Mouse (Mus musculus): ENCODE data around the gene Sez6l. TPM values are rescaled to one million over a fixed set of nuclear protein-coding genes. Genes with fewer than 3 reads are reported as not detected.

The Sez6l gene
- polyA plus RNA-seq, 1 experiment from 2014 or later = 16.4 TPM

DNA sequence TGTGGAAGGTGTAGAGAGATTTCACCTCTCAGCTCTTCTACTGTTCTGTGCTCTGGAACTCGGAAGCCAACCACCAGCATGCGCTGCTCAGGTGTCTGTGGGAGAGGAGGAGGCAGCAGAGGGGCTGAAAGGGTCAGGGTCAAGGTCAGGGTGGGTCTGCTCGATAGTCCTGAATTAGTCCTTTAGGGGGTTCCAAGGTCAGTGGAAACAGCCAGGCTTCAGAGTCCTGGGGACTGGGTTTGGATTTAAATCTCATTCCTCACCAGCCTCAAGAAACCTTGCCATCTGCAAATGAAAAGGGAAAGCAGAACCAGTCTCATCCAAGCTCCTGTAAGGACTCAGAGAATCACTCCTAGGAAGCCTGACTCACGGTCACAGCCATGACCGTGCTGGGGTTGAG lies 67.1 kb downstream of the Sez6l start:
- no peak overlapping the region for H3K4me2 ChIP-seq (replicated peaks)
- H3K4me1 ChIP-seq = peaks cover 21% of the 10 kb centered on the region
- H3K27me3 ChIP-seq = 0 out of 2 replicates have a peak, but pooled peaks cover 4% of the 10 kb centered on the region
- H3K9ac ChIP-seq (replicated peaks) = no peak overlapping the region
- 75% methylated on average over 5 of the region's 5 CpGs for WGBS
- no peak overlapping the region for H3K27ac ChIP-seq (replicated peaks)
- no peaks in the 10 kb centered on the region for H3K36me3 ChIP-seq
- H3K9me3 ChIP-seq = peaks cover 4% of the 10 kb centered on the region; the same call in 1 of the 2 replicates
- no peak overlapping the region for H3K4me3 ChIP-seq
- no peak for ATAC-seq (ENCODE audit: low FRiP score, low read depth)

GRCm38 (mm10) chr5:112505595-112505994 lies 71.4 kb downstream of the Sez6l start:
- peaks cover 29% of the 10 kb centered on the region for H3K4me1 ChIP-seq
- 11% methylated on average over 4 of the region's 4 CpGs for WGBS
- H3K36me3 ChIP-seq = no peaks in the 10 kb centered on the region
- no peak overlapping the region for H3K4me3 ChIP-seq
- 0 out of 2 replicates have a peak, but pooled peaks cover 4% of the 10 kb centered on the region for H3K27me3 ChIP-seq
- H3K9ac ChIP-seq (replicated peaks) = no peak overlapping the region
- peak overlapping the region; percentile 65 for H3K27ac ChIP-seq (replicated peaks)
- peaks cover 4% of the 10 kb centered on the region; the same call in 1 of the 2 replicates for H3K9me3 ChIP-seq
- ATAC-seq (ENCODE audit: low FRiP score, low read depth) = 0 out of 2 replicates have a peak, but pooled peaks have one; percentile 69
- 0 out of 2 replicates have a peak overlapping the region, but pooled peaks have one; percentile 15 for H3K4me2 ChIP-seq (replicated peaks)

DNA sequence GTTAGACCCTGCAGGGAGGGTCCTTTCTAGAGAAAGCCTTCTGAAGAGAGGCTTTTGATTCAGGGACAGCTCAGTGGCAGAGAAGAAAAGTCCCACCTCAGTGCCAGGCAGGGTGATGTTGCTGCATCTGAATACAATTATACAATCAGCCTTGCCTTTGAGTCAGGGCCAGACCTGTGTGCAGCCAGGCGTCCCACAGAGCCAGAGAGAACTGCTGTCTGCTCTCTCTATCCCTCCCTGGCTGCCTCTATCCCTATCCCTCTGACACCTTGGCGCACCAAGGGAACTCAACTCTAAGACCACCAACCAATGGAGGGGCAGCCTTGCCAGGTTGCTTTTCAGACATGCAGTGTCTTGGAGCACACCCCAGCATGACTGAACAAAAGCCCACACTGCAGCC lies 75.6 kb downstream of the Sez6l start:
- 0 out of 2 replicates have a peak, but pooled peaks cover 7% of the 10 kb centered on the region for H3K27me3 ChIP-seq
- 48% methylated on average over 2 of the region's 2 CpGs for WGBS
- peak overlapping the region; percentile 67 for H3K27ac ChIP-seq (replicated peaks)
- H3K4me3 ChIP-seq = no peak overlapping the region
- H3K9me3 ChIP-seq = peaks cover 4% of the 10 kb centered on the region; the same call in 1 of the 2 replicates
- H3K4me1 ChIP-seq = peaks cover 42% of the 10 kb centered on the region
- H3K36me3 ChIP-seq = no peaks in the 10 kb centered on the region
- H3K9ac ChIP-seq (replicated peaks) = no peak overlapping the region
- no peak overlapping the region for H3K4me2 ChIP-seq (replicated peaks)
- no peak for ATAC-seq (ENCODE audit: low FRiP score, low read depth)

- Histone ChIP-seq H3K9ac (replicated peaks) (no peak overlapping the region; the same call in 1 of the 2 replicates), H3K27me3 (peaks cover 11% of the 10 kb centered on the region; the same call in 1 of the 2 replicates), H3K36me3 (no peaks in the 10 kb centered on the region), H3K4me2 (replicated peaks) (no peak overlapping the region), H3K4me1 (peaks cover 32% of the 10 kb centered on the region), H3K4me3 (no peak overlapping the region), H3K27ac (replicated peaks) (peak overlapping the region; percentile 67), H3K9me3 (no peaks in the 10 kb centered on the region)
- peak; percentile 56 for ATAC-seq (ENCODE audit: low FRiP score, low read depth)
- WGBS = 48% methylated on average over 8 of the region's 8 CpGs
These were observed 76.9 kb downstream of the Sez6l start for GRCm38 (mm10) chr5:112499918-112500682.

DNA sequence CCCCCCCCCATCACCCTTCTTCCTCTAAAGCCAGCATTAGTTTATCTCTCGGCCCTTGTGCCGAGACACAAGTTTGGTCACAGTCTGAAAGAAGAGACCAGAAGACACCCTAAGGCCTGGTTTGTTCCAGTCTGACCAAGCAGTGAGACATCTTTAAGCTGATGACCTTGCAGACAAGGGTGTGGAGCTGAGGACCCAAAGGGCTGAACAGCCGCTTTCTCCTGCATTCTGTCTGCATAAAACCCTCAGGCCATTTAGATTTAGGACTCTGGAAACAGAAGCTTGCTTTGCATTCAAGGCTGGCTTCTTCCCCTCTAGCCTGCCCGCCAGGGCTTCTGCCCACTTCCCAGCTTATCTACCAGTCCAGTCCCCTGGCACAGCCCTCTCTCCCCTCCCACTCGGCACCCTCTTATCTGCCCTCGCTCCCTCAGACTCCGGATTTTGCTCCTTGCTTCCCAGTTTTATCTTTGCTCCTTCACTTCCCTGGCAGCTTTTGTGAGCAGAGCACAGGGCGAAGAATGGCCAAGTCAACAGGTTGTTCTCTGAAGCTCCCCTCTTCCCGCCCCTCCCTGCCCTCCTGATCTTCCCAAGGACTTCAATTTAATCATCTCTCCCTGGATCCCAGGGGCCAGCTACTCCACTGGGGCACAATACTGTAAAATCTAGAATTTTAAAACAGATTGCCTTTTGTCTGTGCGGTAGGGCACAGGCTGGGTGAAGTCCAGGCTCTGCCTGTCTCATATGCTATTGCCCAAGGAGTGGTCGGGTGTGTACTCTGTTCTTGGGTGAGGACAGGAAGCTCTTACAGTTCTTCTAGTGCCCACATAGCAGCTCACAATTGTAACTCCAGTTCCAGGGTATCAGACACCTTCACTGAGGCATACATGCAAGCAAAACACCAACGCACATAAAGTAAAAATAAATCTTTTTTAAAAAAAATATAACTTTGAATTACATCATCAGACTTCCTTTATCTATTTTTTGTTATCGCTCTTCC lies 77.8 kb downstream of the Sez6l start:
- H3K27me3 ChIP-seq = peaks cover 13% of the 10 kb centered on the region; the same call in 1 of the 2 replicates
- H3K36me3 ChIP-seq = no peaks in the 10 kb centered on the region
- 74% methylated on average over 13 of the region's 13 CpGs for WGBS
- peaks cover 32% of the 10 kb centered on the region for H3K4me1 ChIP-seq
- H3K9ac ChIP-seq (replicated peaks) = 0 out of 2 replicates have a peak overlapping the region, but pooled peaks have one; percentile 4
- H3K27ac ChIP-seq (replicated peaks) = 0 out of 2 replicates have a peak overlapping the region, but pooled peaks have one; percentile 67
- H3K4me3 ChIP-seq = no peak overlapping the region
- no peak for ATAC-seq (ENCODE audit: low FRiP score, low read depth)
- no peak overlapping the region for H3K4me2 ChIP-seq (replicated peaks)
- H3K9me3 ChIP-seq = no peaks in the 10 kb centered on the region

DNA sequence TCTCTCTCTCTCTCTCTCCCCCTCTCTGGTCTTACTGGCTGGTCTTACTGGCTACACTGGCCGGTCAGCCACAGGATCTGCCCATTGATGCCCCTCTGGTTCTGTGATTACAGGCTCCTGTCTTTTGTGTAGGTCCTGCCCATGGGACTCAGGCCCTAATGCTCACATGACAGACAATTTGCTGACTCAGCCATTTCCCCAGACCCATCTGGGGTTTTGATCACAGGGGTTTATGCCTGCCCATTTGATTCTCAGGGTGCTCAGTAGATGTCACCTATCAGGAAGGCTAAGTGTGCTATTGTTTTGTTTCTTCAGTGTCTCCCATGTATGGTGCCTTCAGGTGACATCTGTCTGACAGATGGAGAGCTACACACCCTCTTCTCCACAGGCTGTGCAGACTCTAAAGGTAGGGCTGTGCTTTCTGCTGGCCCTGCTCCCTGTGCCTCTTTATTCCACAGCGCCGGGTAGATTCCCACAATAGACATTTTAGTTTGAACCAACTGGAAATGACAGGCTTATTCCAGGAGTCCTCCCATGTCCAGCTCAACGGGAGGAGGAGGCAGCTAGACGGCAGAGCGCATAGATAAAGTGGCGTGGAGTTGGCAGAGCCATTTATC lies 80.1 kb downstream of the Sez6l start:
- no peak for ATAC-seq (ENCODE audit: low FRiP score, low read depth)
- no peaks in the 10 kb centered on the region for H3K36me3 ChIP-seq
- H3K4me2 ChIP-seq (replicated peaks) = no peak overlapping the region
- H3K9me3 ChIP-seq = no peaks in the 10 kb centered on the region
- WGBS = 71% methylated on average over 7 of the region's 7 CpGs
- H3K9ac ChIP-seq (replicated peaks) = 0 out of 2 replicates have a peak overlapping the region, but pooled peaks have one; percentile 2
- H3K27ac ChIP-seq (replicated peaks) = 0 out of 2 replicates have a peak overlapping the region, but pooled peaks have one; percentile 26
- no peak overlapping the region for H3K4me3 ChIP-seq
- peaks cover 35% of the 10 kb centered on the region for H3K4me1 ChIP-seq
- peaks cover 13% of the 10 kb centered on the region; the same call in 1 of the 2 replicates for H3K27me3 ChIP-seq

GRCm38 (mm10) chr5:112493492-112493891 lies 83.5 kb downstream of the Sez6l start:
- Histone ChIP-seq H3K4me3 (no peak overlapping the region), H3K27ac (replicated peaks) (no peak overlapping the region), H3K36me3 (no peaks in the 10 kb centered on the region), H3K27me3 (peaks cover 9% of the 10 kb centered on the region; the same call in 1 of the 2 replicates), H3K9ac (replicated peaks) (no peak overlapping the region), H3K4me2 (replicated peaks) (peak overlapping the region; percentile 17; the same call in 1 of the 2 replicates), H3K9me3 (no peaks in the 10 kb centered on the region), H3K4me1 (peaks cover 8% of the 10 kb centered on the region)
- 39% methylated on average over 11 of the region's 11 CpGs for WGBS
- peak; percentile 49 for ATAC-seq (ENCODE audit: low FRiP score, low read depth)

GRCm38 (mm10) chr5:112491489-112491888 lies 85.5 kb downstream of the Sez6l start:
- Histone ChIP-seq H3K27ac (replicated peaks) (no peak overlapping the region), H3K27me3 (peaks cover 21% of the 10 kb centered on the region), H3K9me3 (no peaks in the 10 kb centered on the region), H3K4me2 (replicated peaks) (no peak overlapping the region), H3K36me3 (no peaks in the 10 kb centered on the region), H3K9ac (replicated peaks) (no peak overlapping the region), H3K4me1 (peaks cover 12% of the 10 kb centered on the region), H3K4me3 (no peak overlapping the region)
- ATAC-seq (ENCODE audit: low FRiP score, low read depth) = no peak
- 58% methylated on average over 11 of the region's 11 CpGs for WGBS

DNA sequence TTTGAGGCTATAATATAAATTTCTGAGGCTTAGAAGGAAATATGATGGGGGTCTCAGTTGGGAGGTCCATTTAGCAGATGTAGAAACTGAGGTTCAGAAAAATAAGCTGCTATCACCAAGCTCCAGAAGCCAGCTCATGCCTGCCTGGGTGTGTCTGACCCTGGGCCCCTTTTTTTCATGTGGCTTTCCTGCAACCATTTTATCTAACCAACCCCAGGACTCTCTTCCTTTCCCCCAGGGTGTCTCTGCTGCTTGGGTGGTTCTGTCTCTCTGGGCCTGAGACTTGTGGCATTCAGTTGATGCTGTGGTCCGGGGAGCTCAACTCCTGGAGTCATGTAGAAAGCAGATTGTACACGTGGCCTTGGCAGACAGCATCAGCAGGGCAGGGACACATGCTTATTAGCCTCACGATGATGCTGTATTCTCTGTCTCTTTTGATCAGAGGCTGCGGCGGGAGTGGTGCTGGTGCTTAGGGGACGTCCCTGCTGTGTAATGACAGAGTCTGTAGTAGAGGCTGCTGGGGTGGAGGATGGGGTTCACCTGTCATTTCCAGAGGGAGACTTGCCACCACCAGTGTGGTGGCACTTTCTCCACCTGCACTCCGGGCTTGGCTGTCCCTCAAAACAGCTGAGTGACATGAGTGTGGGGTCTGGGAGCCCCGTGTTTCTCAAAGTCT lies 88.7 kb downstream of the Sez6l start:
- Histone ChIP-seq H3K27me3 (peaks cover 33% of the 10 kb centered on the region), H3K36me3 (no peaks in the 10 kb centered on the region), H3K27ac (replicated peaks) (no peak overlapping the region), H3K9ac (replicated peaks) (no peak overlapping the region), H3K9me3 (no peaks in the 10 kb centered on the region), H3K4me2 (replicated peaks) (no peak overlapping the region), H3K4me1 (peaks cover 26% of the 10 kb centered on the region), H3K4me3 (no peak overlapping the region)
- ATAC-seq (ENCODE audit: low FRiP score, low read depth) = no peak
- 61% methylated on average over 8 of the region's 8 CpGs for WGBS

DNA sequence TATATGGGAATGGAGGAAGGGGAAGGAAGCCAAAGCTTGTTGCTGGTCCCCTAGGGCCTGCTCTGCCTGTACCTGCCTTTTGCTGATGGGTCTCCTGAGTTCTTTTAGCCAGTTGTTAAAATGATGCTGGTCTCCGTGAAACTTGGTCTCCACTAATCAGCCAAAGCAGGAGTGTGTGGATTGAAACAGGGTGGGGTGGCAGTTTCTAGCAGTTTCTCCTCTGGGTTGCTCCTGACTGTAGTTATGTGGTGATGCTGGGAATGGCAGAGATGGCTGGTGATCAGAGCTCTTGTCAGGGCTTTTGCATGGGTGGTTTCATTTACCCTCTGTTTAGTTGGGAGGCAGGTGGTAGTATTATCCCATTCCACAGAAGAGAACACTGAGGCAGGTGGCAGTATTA lies 89.5 kb downstream of the Sez6l start:
- H3K9ac ChIP-seq (replicated peaks) = no peak overlapping the region
- 89% methylated on average over 1 of the region's 1 CpGs for WGBS
- no peaks in the 10 kb centered on the region for H3K9me3 ChIP-seq
- ATAC-seq (ENCODE audit: low FRiP score, low read depth) = no peak
- no peaks in the 10 kb centered on the region for H3K36me3 ChIP-seq
- H3K27ac ChIP-seq (replicated peaks) = no peak overlapping the region
- peaks cover 28% of the 10 kb centered on the region for H3K4me1 ChIP-seq
- H3K4me2 ChIP-seq (replicated peaks) = no peak overlapping the region
- no peak overlapping the region for H3K4me3 ChIP-seq
- peaks cover 41% of the 10 kb centered on the region for H3K27me3 ChIP-seq

DNA sequence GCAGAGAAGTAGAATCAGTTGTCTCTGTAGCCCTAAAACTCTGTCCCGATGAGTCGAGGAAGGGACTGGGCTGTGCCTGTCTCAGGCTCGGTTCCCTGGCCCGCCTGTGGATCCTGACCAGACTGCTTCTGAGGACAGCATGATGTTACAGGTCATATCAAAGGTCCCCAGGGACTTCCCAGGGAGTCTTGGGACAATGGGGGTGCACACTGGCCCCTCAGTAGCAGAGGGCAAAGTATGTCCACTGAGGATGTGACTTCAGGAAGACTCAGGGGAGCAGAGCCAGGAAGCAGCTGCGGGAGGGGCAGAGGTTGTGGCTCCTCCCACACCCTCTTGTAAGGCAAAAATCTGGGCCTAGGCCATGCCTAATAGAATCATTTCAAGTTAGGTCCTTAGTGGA lies 90.6 kb downstream of the Sez6l start:
- H3K4me3 ChIP-seq = no peak overlapping the region
- no peaks in the 10 kb centered on the region for H3K9me3 ChIP-seq
- WGBS = 67% methylated on average over 5 of the region's 5 CpGs
- ATAC-seq (ENCODE audit: low FRiP score, low read depth) = no peak
- peaks cover 39% of the 10 kb centered on the region for H3K4me1 ChIP-seq
- no peak overlapping the region for H3K9ac ChIP-seq (replicated peaks)
- H3K27ac ChIP-seq (replicated peaks) = no peak overlapping the region
- H3K36me3 ChIP-seq = no peaks in the 10 kb centered on the region
- H3K4me2 ChIP-seq (replicated peaks) = no peak overlapping the region
- peaks cover 43% of the 10 kb centered on the region for H3K27me3 ChIP-seq
